Mouse (Mus musculus) ovary, postnatal 14 days (tissue): Measurements from ENCODE around the gene Sumo3.

Experiments
- DNase-seq: peaks from one replicate; pipeline ENCODE4 v3.0.0; 2022; ENCODE audit warnings: low spot score

Gene Sumo3

GRCm38 (mm10) chr10:77605908-77606826, at the start of gene Sumo3, which contains the start of gene Gm49325:
Sumo3 (plus strand) TSS chr10:77606097.
Gm49325 (plus strand) TSS chr10:77606197.
- DNase-seq, result peak; percentile 98

DNA sequence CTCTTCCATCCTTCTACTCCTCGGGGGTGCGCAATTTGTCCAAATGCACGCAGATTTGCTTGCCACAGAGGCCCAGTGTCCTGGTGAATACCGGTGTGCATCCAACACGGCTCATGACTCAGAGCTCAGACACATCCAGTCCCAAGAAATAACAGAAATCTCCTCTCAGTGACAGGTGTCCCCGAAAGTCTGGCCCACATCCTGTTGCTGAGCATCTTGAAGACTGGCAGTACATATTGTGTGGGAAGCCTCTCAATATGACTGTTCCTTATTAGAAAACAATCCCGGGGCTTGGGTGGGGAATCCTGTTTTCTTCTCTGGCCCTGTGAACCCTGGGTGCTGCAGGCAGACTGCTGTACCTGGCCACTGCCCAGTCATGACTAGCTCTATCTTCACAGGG, 49.3 kb upstream of the Sumo3 start:
- DNase-seq, result no peak

GRCm38 (mm10) chr10:77557641-77558040, 48.3 kb upstream of the Sumo3 start:
- no peak for DNase-seq

- DNase-seq, result no peak
These were observed 45.8 kb upstream of the Sumo3 start for GRCm38 (mm10) chr10:77560090-77560489.

GRCm38 (mm10) chr10:77560830-77561229, 45.1 kb upstream of the Sumo3 start:
- no peak for DNase-seq

GRCm38 (mm10) chr10:77561508-77561907, 44.4 kb upstream of the Sumo3 start:
- no peak for DNase-seq

GRCm38 (mm10) chr10:77565005-77565404, 40.9 kb upstream of the Sumo3 start:
- DNase-seq, result no peak

- peak; percentile 80 for DNase-seq
These were observed 39.2 kb upstream of the Sumo3 start for GRCm38 (mm10) chr10:77566651-77567050.

DNA sequence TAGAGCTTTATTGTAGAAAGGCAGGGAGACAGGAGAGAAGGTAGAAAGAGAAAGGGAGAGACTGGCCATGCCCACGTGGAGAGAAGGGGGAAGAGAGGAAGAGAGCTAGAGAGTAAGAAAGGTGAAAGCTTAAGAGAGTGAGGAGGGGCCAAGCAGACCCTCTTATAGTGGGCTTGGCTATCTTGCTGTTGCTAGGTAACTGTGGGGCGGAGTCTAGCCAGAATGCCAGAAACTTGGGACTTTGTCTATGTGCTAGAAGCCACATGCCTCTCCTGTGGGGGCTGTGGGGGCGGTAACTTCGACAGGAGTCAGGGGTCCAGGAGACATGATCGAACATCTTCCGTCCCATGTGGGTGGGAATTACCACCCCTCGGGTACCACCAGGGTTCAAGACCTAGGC, 36.4 kb upstream of the Sumo3 start:
- DNase-seq, result no peak

GRCm38 (mm10) chr10:77569973-77570658, 35.8 kb upstream of the Sumo3 start:
- DNase-seq, result no peak

DNA sequence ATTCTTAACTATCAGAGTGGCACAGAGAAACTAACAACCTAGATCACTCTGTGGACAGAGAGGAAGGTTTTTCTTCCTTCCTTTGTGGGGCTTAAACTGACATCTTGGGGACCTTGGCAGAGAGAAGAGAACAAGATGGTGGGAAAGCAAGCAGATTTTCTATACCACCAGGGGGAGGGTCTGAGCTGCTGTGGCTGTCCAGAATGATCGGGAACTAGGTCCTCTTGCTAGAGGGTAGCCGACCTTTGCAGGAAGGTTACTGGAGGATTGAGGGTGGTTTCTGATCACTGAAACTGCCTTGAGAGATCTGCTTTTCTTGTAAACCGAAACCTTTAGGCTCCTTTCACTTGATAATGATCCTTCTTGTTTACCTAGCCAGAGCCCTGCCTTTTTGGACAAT, 33.7 kb upstream of the Sumo3 start:
- no peak for DNase-seq

DNA sequence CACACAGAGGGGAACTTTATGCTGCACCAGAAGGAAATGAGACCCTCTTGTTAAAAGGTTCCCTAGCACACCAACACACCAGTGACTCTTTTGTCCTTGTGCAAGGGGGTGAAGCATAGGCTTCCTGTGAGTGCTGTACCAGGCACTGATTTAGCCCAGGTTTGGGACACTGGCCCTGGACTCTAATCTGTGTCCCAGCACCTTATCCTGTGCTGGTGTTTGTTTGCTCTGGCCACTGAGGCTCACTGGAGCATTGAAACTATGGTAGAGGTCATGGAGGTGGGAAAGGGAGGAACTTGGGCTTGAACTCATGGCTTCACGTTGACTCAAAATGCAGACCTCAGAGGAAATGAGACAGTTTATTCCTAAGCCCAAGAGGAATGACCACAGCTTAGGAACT, 32.7 kb upstream of the Sumo3 start:
- no peak for DNase-seq

DNA sequence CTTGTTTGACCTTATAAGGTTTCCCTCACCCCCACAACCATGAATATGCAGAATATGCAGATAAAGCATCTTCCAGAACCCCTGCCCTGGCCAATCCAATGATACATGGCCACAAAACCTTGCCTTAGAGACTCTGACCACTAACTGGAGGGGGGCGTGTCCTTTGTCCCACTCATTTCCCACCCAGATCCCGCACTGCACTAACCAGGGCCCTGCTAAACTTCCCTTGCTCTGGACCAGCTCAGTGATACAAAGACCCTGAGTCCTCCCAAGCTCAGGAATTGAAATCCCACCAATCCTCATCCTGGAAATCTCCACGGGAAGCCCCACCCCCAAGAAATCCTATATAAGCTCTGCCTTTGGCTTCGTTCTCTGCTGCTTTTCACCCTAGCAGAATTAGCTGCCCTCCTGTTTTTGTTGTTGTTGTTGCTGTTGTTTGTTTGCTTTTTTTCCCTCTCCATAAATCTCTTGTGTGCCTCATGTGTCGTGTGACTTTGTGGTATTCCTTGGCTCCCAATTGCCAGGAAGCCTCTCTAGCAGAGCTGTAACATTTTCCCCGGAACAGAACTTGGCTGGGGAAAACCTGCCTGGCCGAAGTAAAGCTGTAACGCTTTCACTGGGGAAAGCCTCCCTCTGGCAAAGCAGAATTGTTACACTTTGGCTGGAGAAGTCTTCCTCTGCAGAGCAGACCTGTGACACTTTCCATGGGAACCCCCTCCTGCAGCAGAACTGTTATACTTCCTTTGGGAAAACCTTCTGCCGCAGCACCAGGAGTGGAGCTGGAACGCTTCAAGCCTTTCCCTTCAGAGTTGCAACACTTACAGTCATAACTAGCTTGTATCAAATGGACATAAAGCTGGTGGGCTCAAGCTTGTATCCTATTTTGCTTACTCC, 25.6 kb upstream of the Sumo3 start:
- DNase-seq, result peak; percentile 11

GRCm38 (mm10) chr10:77581023-77581407, 24.9 kb upstream of the Sumo3 start:
- DNase-seq, result no peak

- DNase-seq, result peak; percentile 92
These were observed 24.3 kb upstream of the Sumo3 start, which contains the start of gene Pttg1ip for GRCm38 (mm10) chr10:77581408-77582284. Pttg1ip (plus strand) TSS chr10:77581720.

DNA sequence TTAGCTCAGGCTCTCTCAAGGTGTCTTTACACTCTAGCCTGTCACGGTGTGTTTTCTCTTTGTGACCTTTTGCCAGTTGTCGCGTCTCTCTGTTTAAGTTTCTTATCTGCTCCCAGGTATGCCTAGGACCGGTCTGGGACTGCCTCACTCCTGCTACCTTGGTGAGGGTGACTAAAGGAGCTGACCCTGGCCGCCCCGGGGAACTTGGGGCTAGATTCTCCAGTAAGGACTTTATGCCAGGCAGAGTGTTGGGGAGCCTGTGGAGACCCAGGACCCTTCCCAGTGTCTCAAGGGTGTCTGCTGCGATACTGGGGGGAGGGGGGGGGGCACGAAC, 23.6 kb upstream of the Sumo3 start:
- no peak for DNase-seq

- no peak for DNase-seq
These were observed 22.0 kb upstream of the Sumo3 start for GRCm38 (mm10) chr10:77583795-77584422.

- DNase-seq, result no peak
These were observed 19.3 kb upstream of the Sumo3 start for GRCm38 (mm10) chr10:77586637-77587036.

DNA sequence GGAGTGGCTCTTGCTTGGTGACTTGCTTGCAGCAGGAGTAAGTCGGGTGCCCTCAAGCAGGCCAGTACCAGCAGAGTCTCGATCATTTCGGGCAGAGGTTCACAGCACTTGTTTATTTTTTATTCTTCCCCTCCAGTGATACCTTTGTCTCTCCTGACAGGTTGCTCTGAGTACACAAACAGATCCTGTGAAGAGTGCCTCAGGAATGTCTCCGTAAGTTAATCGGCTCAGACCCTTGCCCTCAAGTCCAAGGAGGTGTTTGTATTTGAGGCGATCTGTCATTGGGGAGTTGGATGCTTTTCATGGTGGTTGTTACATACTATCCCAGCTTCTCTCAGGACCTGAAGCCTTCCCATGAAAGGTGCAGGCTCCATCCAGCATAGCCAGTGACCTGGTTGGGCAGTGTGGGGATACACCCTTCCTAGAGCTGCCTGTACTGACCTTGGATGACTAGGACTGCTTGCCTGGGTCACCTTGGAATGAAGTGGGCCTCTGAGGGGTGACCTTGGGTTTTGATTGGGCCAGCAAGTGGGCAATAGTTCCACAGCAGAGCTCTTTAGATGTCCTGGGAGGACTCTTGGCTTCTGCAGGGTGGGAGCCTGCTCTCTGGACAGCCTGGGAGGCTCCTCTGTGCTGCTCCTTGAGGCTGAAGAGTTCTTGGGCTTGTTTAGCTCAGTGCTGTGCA, 18.7 kb upstream of the Sumo3 start:
- DNase-seq, result no peak

DNA sequence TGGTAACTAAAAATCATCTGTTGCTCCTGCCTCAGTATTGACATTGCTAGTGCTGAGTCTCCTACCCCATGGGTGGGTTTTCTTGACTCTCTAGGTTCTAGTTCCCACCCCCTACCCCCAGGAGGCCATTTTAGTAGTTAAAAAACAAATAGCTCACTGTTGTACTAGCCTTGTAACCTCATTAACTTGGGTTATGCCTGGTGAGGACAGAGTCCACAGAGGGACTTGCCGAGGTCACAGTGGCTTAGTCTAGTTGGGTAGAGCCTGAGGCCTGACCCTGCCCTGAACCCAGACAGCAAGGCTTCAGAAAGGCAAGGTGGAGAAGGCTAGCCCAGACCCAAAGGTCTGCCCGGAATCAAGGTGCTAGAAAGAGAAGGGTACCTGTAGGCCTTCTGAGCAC, 17.9 kb upstream of the Sumo3 start:
- no peak for DNase-seq
